Mouse (Mus musculus): ENCODE measurements around the gene Kank4. TPM values are rescaled to one million over a fixed set of nuclear protein-coding genes. Genes with fewer than 3 reads are reported as not detected.
A peak's percentile ranks its signal among the peaks of the same experiment; 100 is the strongest.

The Kank4 gene
- polyA plus RNA-seq (2014; fragmentation: Nextera tagmentation; extraction: Ambion mirVana) = 0.70 and 0.84 TPM in 2 replicates

DNA sequence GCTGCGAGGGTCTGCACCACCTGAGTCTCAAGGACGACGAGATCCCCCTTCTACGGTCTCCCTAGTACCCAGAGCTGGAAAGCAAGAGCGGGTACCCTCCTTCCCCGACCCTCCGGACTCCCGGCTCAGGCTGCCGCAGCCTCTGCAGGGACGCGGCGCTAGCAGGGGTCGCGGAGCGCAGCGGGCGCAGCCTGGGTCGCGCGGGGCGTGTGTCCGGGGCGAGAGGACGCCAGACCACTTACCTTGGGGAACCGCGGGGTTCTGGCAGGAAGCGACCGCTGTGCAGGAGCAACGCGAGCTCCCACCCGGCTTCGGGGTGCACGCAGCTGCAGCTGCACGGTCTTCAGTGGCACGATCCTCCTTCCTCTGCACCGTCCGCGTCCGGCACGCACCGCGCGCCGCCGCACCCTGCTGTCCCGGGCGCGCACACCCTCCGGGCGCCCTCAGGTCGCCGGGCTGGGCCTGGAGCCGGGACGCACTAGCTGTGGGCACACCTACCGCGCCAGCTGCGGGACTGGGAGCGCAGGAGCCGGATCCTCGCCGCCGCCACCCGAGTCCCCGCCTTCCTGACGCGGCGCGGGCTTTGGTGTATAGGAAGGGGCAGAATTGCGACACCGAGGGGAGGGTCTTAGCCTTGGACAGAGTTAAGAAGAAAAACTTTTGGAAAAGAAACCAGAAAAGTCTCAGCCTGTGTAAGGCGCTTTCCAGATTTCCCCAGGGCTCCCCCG lies at the start of gene Kank4:
TSS of gene Kank4 (minus strand) at position 354 of the 728 bp plus-strand sequence.
- Histone ChIP-seq H3K9me3 (ENCODE audit: control insufficient read depth, low read length) (no peaks in the 10 kb centered on the region), H3K9ac (ENCODE audit: low read length) (peak within 1 kb of the TSS; percentile 78), H3K4me2 (ENCODE audit: low read length) (peak within 1 kb of the TSS; percentile 99), H3K4me1 (ENCODE audit: control insufficient read depth in 2 of 2, insufficient read depth in 2 of 2, low read length in 2 of 2) (peaks cover 4 to 5% of the 10 kb centered on the region in 2 experiments; a peak in 3 of 4 replicates), H3K4me3 (ENCODE audit: control insufficient read depth in 1 of 2, insufficient read depth in 1 of 2, low read depth in 1 of 2, low read length in 2 of 2) (peak within 1 kb of the TSS; percentile 78), H3K36me3 (ENCODE audit: control insufficient read depth, insufficient read depth, low read length) (no peaks in the 10 kb centered on the region), H3K27ac (replicated peaks in 1 of 2; ENCODE audit: control insufficient read depth in 1 of 2, insufficient read depth in 1 of 2, low read depth in 2 of 2, low read length in 2 of 2) (peak within 1 kb of the TSS in 1 of 2 experiments; percentile 41; a peak in 2 of 4 replicates), H3K27me3 (ENCODE audit: control insufficient read depth, insufficient read depth, low read length) (peaks cover 31% of the 10 kb centered on the region)
- WGBS = under 1% methylated on average over 70 of the region's 72 CpGs
- ATAC-seq (ENCODE audit: insufficient number of reproducible peaks, insufficient read depth, low FRiP score, low read depth) = peak; percentile 70

DNA sequence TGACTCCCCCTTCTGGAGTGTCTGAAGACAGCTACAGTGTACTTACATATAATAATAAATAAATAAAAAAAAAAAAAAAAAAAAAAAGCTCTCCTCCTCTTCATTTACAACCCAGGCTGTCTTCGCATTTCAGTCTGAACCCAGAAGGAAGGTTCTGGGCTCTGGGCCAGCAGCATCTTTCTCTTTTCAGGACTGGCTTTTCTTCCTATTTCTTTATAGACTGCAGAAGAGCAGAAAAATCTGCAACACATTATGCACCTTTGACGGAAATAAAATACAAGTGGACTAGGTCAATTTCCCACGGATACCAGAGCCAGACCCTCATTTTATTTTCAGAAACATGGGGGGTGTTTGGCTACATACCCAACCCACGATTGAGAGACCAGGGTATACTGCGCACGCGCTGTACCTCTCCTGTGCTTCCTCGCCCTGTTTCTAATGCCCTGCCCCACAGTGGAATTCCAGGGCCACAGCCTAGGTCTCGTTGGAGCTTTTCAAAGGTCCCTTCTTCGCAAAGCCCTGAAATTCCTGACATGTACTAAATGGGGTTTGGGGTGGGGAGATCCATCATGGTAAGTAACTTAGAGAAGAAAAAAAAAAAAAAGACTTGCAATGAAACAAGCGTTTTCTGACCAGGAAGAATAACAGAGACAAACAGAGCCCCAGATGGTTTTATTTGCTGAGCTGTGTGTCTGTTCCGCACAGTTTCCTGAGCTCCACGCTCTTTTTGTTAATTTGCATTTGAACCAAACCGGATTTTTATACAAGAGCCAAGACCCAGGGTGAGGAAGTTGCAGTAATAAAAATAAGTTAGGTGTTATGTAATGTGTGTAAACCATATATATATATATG lies 48.3 kb upstream of the Kank4 start:
- Histone ChIP-seq H3K4me2 (ENCODE audit: low read length) (no peak overlapping the region), H3K27ac (replicated peaks in 1 of 2; ENCODE audit: control insufficient read depth in 1 of 2, insufficient read depth in 1 of 2, low read depth in 2 of 2, low read length in 2 of 2) (no peak overlapping the region), H3K27me3 (ENCODE audit: control insufficient read depth, insufficient read depth, low read length) (no peaks in the 10 kb centered on the region), H3K9me3 (ENCODE audit: control insufficient read depth, low read length) (peaks cover 7% of the 10 kb centered on the region; the same call in 1 of the 2 replicates), H3K4me3 (ENCODE audit: control insufficient read depth in 1 of 2, insufficient read depth in 1 of 2, low read depth in 1 of 2, low read length in 2 of 2) (no peak overlapping the region), H3K4me1 (ENCODE audit: control insufficient read depth in 2 of 2, insufficient read depth in 2 of 2, low read length in 2 of 2) (no peaks in the 10 kb centered on the region), H3K36me3 (ENCODE audit: control insufficient read depth, insufficient read depth, low read length) (no peaks in the 10 kb centered on the region), H3K9ac (ENCODE audit: low read length) (no peak overlapping the region)
- no peak for ATAC-seq (ENCODE audit: insufficient number of reproducible peaks, insufficient read depth, low FRiP score, low read depth)
- 84% methylated on average over 14 of the region's 14 CpGs for WGBS

DNA sequence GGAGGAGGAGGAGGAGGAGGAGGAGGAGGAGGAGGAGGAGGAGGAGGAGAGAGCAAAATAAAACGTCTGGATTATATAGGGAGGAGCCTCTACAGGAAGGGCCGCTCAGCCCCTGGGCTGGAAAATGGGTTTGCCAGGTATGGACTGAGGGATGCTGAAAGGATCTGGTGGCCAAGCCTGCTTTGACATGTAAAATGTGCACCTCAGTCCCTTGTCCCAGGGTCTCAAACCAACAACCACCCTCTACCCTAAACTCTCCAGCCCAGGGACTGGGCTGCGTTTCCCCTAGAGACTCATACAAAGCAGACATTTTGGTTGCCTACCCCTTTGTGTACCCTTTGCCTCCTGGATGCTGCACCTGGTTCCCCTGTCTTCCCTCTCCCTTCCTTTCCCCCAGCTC lies 47.2 kb upstream of the Kank4 start:
- Histone ChIP-seq H3K9ac (ENCODE audit: low read length) (no peak overlapping the region), H3K9me3 (ENCODE audit: control insufficient read depth, low read length) (peaks cover 12% of the 10 kb centered on the region; the same call in 1 of the 2 replicates), H3K36me3 (ENCODE audit: control insufficient read depth, insufficient read depth, low read length) (no peaks in the 10 kb centered on the region), H3K27me3 (ENCODE audit: control insufficient read depth, insufficient read depth, low read length) (no peaks in the 10 kb centered on the region), H3K4me3 (ENCODE audit: control insufficient read depth in 1 of 2, insufficient read depth in 1 of 2, low read depth in 1 of 2, low read length in 2 of 2) (no peak overlapping the region), H3K4me2 (ENCODE audit: low read length) (no peak overlapping the region), H3K27ac (replicated peaks in 1 of 2; ENCODE audit: control insufficient read depth in 1 of 2, insufficient read depth in 1 of 2, low read depth in 2 of 2, low read length in 2 of 2) (no peak overlapping the region), H3K4me1 (ENCODE audit: control insufficient read depth in 2 of 2, insufficient read depth in 2 of 2, low read length in 2 of 2) (no peaks in the 10 kb centered on the region)
- no peak for ATAC-seq (ENCODE audit: insufficient number of reproducible peaks, insufficient read depth, low FRiP score, low read depth)
- WGBS = 70% methylated on average over 3 of the region's 3 CpGs

DNA sequence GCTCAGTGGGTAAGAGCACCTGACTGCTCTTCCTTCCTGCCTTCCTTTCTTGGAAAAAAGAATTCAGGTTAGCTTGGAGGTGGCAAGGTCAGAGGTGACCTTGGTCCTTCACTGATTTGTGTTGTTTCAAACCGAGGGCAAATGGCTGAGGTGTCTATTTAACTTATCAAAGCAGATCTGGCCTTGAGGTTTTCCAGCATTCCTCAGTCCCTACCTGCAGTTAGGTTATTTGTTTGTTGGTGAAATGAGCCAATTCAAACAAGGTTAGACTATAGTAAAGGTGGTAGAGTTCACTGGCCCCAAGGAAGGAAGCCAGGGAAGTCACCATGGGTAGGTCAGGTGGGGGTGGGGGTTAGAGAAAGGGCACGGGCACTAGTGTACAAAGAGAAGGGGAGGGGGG lies 46.8 kb upstream of the Kank4 start:
- 52% methylated on average over 1 of the region's 2 CpGs for WGBS
- H3K9ac ChIP-seq (ENCODE audit: low read length) = no peak overlapping the region
- H3K36me3 ChIP-seq (ENCODE audit: control insufficient read depth, insufficient read depth, low read length) = no peaks in the 10 kb centered on the region
- H3K4me2 ChIP-seq (ENCODE audit: low read length) = no peak overlapping the region
- no peak for ATAC-seq (ENCODE audit: insufficient number of reproducible peaks, insufficient read depth, low FRiP score, low read depth)
- no peaks in the 10 kb centered on the region for H3K27me3 ChIP-seq (ENCODE audit: control insufficient read depth, insufficient read depth, low read length)
- no peak overlapping the region for H3K27ac ChIP-seq (replicated peaks in 1 of 2; ENCODE audit: control insufficient read depth in 1 of 2, insufficient read depth in 1 of 2, low read depth in 2 of 2, low read length in 2 of 2)
- H3K4me3 ChIP-seq (ENCODE audit: control insufficient read depth in 1 of 2, insufficient read depth in 1 of 2, low read depth in 1 of 2, low read length in 2 of 2) = no peak overlapping the region
- H3K9me3 ChIP-seq (ENCODE audit: control insufficient read depth, low read length) = peaks cover 14% of the 10 kb centered on the region; the same call in 1 of the 2 replicates
- H3K4me1 ChIP-seq (ENCODE audit: control insufficient read depth in 2 of 2, insufficient read depth in 2 of 2, low read length in 2 of 2) = no peaks in the 10 kb centered on the region

DNA sequence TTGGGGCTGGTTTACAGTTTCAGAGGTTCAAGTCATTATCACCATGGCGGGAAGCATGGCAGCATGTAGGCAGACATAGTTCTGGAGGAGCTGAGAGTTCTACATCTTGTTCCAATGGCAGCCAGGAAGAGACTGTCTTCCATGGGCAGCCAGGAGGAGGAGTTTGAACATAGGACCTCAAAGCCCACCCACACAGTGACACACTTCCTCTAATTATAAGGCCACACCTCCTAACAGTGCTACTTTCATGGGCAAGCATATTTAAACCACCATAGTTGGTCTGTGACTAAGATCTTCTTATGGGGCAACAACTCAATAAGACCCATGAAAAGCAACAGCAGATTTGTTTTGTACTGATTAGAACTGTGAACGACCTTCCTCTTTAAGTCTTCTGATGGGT lies 46.1 kb upstream of the Kank4 start:
- no peaks in the 10 kb centered on the region for H3K4me1 ChIP-seq (ENCODE audit: control insufficient read depth in 2 of 2, insufficient read depth in 2 of 2, low read length in 2 of 2)
- WGBS = 86% methylated on average over 2 of the region's 2 CpGs
- H3K4me3 ChIP-seq (ENCODE audit: control insufficient read depth in 1 of 2, insufficient read depth in 1 of 2, low read depth in 1 of 2, low read length in 2 of 2) = no peak overlapping the region
- H3K4me2 ChIP-seq (ENCODE audit: low read length) = no peak overlapping the region
- no peak for ATAC-seq (ENCODE audit: insufficient number of reproducible peaks, insufficient read depth, low FRiP score, low read depth)
- no peak overlapping the region for H3K9ac ChIP-seq (ENCODE audit: low read length)
- H3K36me3 ChIP-seq (ENCODE audit: control insufficient read depth, insufficient read depth, low read length) = no peaks in the 10 kb centered on the region
- no peaks in the 10 kb centered on the region for H3K27me3 ChIP-seq (ENCODE audit: control insufficient read depth, insufficient read depth, low read length)
- no peak overlapping the region for H3K27ac ChIP-seq (replicated peaks in 1 of 2; ENCODE audit: control insufficient read depth in 1 of 2, insufficient read depth in 1 of 2, low read depth in 2 of 2, low read length in 2 of 2)
- peaks cover 14% of the 10 kb centered on the region; the same call in 1 of the 2 replicates for H3K9me3 ChIP-seq (ENCODE audit: control insufficient read depth, low read length)

DNA sequence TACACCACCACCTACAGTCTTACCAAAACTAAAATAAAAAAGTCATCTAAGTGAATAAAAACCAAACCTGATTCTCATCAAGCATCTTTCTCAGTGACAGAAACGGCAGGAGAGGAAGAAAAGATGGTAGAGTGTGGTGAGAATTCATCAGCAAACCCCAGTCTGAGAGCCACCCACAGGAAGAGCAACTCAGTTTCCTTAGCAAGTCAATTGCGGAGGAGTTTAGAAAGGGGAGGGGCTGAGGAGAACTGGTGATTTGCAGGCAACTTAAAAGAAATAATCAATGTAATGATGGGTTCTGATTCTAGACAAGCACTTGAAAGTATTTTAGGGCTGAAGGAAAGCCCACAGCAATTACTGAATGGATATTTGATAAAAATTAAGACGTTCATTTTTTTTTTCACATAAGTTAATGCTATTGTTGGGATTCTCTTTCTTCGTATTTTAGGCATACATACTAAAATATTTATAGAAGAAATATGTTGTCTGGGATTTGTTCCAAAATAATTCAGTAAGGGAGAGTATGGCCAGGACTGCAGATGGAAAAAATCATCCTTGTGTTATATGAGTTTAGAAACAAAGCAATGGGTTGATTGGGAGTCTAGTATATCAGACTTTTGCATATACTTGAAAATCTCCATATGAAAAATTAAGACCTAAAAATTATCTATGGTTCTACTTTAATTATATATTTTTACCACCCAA lies 41.0 kb upstream of the Kank4 start:
- Histone ChIP-seq H3K27ac (replicated peaks in 1 of 2; ENCODE audit: control insufficient read depth in 1 of 2, insufficient read depth in 1 of 2, low read depth in 2 of 2, low read length in 2 of 2) (no peak overlapping the region), H3K4me3 (ENCODE audit: control insufficient read depth in 1 of 2, insufficient read depth in 1 of 2, low read depth in 1 of 2, low read length in 2 of 2) (no peak overlapping the region), H3K9me3 (ENCODE audit: control insufficient read depth, low read length) (peaks cover 6% of the 10 kb centered on the region; the same call in 1 of the 2 replicates), H3K27me3 (ENCODE audit: control insufficient read depth, insufficient read depth, low read length) (no peaks in the 10 kb centered on the region), H3K36me3 (ENCODE audit: control insufficient read depth, insufficient read depth, low read length) (no peaks in the 10 kb centered on the region), H3K4me2 (ENCODE audit: low read length) (no peak overlapping the region), H3K9ac (ENCODE audit: low read length) (no peak overlapping the region), H3K4me1 (ENCODE audit: control insufficient read depth in 2 of 2, insufficient read depth in 2 of 2, low read length in 2 of 2) (peaks cover 7 to 13% of the 10 kb centered on the region in 2 experiments)
- 73% methylated on average over 4 of the region's 4 CpGs for WGBS
- no peak for ATAC-seq (ENCODE audit: insufficient number of reproducible peaks, insufficient read depth, low FRiP score, low read depth)

DNA sequence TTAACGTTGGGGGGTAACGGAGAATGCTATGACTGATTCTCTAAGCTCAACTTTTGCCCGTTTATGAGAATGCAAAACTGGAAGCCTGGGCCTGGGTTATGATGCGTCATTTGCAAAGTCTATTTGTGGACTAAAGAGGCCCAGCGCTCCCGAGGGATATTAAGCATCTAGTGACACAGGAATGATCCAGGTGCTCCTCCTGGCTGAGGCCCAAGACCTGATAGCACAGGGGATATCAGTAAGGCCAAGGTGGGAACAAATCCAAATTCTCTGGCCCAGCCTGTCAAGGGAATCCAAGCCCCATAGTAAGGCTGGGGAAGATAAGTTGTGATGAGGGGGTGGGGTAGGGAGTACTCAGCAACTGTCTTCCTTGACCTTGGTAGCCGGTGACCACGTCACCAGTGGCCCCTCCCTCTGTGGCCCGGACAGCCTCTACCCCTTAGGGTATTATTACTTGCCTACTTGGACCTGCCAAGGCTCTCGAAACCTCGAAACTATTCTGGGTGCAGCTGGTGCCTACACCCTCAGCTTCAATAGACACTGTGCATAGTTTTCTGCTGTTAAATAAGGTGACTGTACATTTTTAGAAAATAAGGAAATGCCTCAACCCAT lies 39.8 kb upstream of the Kank4 start:
- Histone ChIP-seq H3K9ac (ENCODE audit: low read length) (no peak overlapping the region), H3K4me2 (ENCODE audit: low read length) (peak overlapping the region; percentile 36), H3K27me3 (ENCODE audit: control insufficient read depth, insufficient read depth, low read length) (no peaks in the 10 kb centered on the region), H3K27ac (replicated peaks in 1 of 2; ENCODE audit: control insufficient read depth in 1 of 2, insufficient read depth in 1 of 2, low read depth in 2 of 2, low read length in 2 of 2) (peak overlapping the region; percentile 67 to 79), H3K4me3 (ENCODE audit: control insufficient read depth in 1 of 2, insufficient read depth in 1 of 2, low read depth in 1 of 2, low read length in 2 of 2) (no peak overlapping the region), H3K4me1 (ENCODE audit: control insufficient read depth in 2 of 2, insufficient read depth in 2 of 2, low read length in 2 of 2) (peaks cover 7 to 13% of the 10 kb centered on the region in 2 experiments), H3K9me3 (ENCODE audit: control insufficient read depth, low read length) (peaks cover 6% of the 10 kb centered on the region; the same call in 1 of the 2 replicates), H3K36me3 (ENCODE audit: control insufficient read depth, insufficient read depth, low read length) (no peaks in the 10 kb centered on the region)
- peak; percentile 66 for ATAC-seq (ENCODE audit: insufficient number of reproducible peaks, insufficient read depth, low FRiP score, low read depth)
- 37% methylated on average over 11 of the region's 11 CpGs for WGBS
